Mouse (Mus musculus): ENCODE measurements at regions not wholly inside any gene's neighbourhood (a gene's known extent, or its start where the extent isn't known, plus 50 kb on each side); places are given as distances from the start of the nearest gene placed in this dataset.

DNA sequence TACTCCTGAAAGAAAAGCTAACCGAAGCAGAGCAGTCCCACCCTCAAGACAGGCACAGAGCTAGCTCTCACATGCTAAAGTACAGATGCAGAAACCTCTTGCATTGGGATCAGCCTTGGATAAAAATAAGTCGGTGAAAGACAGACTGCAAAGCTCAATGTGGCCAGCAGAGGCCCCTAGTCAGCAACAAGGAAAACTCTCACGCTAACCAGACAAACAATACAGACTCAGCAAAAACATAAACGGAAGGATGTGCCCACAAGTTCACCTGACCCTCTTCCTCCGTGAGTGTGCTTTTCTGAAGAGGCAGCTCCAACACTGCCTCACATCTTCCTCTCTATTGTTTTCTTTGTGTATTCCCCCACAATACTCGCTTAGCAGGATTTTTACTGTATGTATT lies 77.8 kb downstream of the Rpia start:
- peak; percentile 71 to 77 for DNase-seq (ENCODE audit: low spot score in 2 of 2)

- no peak for DNase-seq (ENCODE audit: low spot score in 2 of 2)
These were observed 78.4 kb downstream of the Rpia start for GRCm38 (mm10) chr6:70713665-70714064.

- DNase-seq (ENCODE audit: low spot score in 2 of 2), result no peak
These were observed 78.9 kb downstream of the Rpia start for GRCm38 (mm10) chr6:70713118-70713517.

- peak; percentile 77 to 82 for DNase-seq (ENCODE audit: low spot score in 2 of 2)
These were observed 82.5 kb downstream of the Rpia start for GRCm38 (mm10) chr6:70709338-70710055.

GRCm38 (mm10) chr6:70695596-70695995 lies 96.4 kb downstream of the Rpia start:
- no peak for DNase-seq (ENCODE audit: low spot score in 2 of 2)
